Mouse (Mus musculus): ENCODE measurements around the gene Zfp963.
A peak's percentile ranks its signal among the peaks of the same experiment; 100 is the strongest.

Zfp963 gene

DNA sequence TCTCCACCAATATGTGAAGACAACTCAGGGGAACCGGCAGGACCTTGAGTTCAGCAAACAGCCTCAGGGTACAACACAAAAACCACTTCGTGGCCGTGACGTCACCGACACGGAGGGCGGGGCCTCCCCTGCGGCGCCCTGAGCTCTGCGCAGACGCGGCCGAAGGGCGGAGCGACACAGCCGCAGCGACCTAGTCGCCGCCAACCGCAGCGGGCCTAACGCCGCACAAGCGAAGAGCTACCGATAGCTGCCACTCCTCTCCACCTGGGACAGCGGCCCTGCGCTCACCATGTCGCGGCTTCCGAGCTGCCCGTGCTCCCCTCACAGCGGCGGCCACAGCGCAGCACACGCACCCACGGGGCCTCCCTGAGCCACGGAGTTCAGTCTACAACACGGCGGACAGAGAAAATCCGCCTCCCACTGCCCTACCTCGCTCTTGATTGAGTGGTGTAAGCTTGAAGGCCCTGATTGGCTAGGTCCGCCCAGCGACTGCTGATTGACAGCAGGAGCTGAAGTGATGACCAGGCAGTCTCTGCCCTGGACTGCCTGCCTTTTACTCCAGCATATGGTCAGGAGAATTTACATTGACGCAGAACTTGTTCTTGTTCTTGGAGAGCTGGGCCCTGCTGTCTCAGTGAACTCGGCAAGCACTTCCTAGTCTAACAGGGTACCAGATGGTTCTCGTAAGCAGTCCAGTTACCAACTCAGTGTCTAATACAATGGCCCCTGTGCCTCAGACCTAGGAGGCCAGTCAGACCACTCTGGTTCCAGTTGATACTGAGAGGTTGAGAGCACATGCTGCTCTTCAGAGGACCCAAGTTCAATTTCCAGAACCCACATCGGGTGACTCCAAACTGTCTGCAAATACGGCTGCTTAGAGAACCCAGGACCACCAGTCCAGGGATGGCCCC lies at the start of gene Zfp963:
Gene Zfp963 (minus strand): TSS at position 427 of the 911 bp plus-strand sequence.
- peak; percentile 82 to 95 for DNase-seq (ENCODE audit: low spot score in 2 of 2)

DNA sequence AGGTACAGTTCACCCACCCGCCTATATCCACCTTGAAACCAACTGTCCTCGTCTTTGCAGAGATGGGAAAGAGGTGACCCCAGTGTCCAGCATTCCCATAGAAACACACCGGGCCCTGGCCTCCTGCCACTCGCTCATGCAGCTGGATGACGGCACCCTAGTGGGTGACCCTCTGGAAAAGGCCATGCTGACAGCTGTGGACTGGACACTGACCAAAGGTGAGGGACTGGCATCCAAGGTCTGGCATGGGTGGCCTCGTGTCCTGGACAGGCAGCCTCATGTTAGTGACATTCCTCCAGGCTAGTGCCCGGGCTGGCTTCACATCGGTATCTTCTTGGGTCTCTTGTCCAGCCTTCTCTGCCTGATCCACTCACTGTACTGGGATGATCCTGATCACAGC lies 49.5 kb upstream of the Zfp963 start:
- DNase-seq (ENCODE audit: low spot score in 2 of 2), result no peak

DNA sequence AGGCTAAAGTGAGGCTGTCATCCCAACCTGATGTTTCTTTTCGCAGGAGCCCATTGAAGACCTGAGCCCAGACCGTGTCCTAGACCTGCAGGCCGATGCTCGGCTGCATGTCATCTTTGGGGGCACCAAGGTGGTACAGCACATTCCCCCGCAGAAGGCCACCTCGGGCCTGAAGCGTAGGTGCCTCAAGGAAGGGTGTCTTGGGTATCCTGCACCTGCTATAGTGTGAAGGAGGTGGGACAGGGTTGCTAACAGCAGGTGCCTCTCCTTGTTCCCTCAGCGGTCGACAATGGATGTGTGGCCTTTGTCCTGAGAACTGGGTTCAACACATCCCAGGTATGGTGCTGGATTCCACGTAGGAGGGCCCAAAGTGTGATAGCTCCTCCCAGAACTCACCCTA lies 47.9 kb upstream of the Zfp963 start:
- DNase-seq (ENCODE audit: low spot score in 2 of 2), result no peak

DNA sequence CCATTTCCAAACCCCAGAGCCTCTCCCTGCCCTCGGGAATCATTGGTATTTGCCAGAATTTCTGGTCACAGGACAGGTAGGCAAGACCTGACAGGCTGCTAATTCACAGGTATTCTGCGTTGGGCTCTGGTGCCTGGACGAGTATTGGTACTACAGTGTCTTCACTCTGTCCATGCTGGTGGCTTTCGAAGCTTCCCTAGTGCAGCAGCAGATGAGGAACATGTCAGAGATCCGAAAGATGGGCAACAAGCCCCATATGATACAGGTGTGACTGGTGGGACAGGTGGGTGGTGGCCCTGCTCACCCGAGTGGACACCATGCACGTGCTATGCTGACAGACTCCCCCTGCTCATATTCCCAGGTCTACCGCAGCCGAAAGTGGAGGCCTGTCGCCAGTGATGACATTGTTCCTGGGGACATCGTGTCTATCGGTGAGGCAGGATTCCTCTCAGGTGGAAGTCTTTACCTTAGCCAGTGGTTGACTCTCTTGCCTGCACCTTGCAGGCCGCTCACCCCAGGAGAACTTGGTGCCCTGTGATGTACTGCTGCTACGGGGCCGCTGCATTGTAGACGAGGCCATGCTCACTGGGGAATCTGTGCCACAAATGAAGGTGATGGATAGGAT lies 47.1 kb upstream of the Zfp963 start:
- no peak for DNase-seq (ENCODE audit: low spot score in 2 of 2)

DNA sequence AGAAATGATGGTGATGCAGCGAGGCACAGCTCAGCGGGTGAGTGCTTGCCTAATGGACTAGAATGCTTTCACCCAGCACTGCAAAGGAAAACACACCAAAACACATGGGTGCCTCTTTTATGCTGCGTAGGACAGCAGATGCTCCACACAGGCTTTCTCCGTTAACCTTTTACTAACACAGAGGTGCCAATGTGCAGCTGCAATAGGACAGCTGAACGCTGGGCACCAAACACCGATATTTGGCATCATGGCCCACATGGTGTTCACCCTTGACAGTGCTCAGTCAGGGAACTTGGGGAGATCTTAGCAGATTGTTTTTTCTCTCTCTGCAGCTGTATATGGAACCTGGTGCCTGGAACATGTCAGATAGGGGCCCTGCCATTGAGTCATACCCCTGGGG lies 45.1 kb upstream of the Zfp963 start:
- DNase-seq (ENCODE audit: low spot score in 2 of 2), result no peak

DNA sequence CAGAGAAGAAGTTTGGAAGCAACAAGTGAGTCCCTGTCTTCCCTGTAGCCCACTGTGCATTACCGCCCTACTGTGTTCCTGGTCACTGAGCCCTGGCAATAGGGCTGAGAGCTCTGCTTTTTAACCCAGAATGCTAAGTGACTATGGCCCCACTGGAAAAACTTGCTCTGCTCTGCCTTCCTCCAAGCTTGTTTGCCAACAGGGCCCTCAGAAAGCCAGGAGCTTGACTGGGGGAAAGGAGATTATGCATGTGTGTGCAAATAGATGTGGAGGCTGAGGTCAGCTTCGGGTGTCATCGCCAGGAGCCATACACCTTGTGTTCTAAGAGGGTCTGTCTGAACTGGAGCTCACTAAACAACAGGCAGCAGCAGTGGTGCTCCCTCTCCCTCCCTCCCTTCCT lies 44.3 kb upstream of the Zfp963 start:
- DNase-seq (ENCODE audit: low spot score in 2 of 2), result no peak

DNA sequence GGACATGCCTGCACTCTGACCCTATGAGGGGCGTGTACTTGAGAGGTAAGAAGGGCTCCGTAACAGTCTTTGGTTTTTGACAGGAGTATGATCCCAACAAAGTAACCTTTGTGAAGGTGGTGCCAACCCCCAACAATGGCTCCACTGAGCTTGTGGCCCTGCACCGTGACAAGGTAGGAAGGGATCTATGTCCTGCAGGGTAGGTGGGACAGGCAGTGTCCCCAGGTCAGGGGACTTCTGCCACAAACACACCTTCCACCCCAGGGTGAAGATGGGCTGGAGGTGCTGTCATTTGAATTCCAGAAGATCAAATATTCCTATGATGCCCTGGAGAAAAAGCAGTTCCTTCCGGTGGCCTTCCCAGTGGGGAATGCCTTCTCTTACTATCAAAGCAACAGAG lies 43.9 kb upstream of the Zfp963 start:
- DNase-seq (ENCODE audit: low spot score in 2 of 2), result no peak

DNA sequence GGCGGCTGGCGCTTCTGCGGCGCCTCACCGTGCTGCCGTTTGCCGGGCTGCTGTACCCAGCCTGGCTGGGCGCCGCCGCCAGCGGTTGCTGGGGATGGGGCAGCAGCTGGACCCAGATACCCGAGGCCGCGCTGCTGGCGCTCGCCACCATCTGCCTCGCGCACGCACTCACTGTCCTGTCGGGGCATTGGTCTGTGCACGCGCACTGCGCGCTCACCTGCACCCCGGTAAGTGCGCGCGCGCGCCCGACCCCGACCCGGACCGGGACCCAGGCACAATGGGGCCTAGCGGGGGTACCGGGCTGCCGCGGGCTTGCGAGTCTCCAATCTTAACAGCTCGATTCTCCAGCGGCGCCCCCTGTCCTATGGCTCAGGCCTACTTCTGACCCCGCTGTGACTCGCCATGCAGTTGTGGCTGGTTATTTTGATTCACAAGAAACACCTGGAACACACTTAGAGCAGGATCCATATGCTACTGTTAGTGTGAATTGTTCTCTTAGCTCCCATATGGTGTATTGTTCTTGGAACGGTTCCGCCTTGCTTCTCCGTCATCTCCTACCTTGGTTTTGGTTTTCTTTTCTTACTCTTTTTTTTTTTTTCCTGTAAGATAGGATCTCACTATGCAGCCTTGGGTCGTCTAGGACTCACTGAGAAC lies 41.8 kb upstream of the Zfp963 start:
- DNase-seq (ENCODE audit: low spot score in 2 of 2), result no peak

DNA sequence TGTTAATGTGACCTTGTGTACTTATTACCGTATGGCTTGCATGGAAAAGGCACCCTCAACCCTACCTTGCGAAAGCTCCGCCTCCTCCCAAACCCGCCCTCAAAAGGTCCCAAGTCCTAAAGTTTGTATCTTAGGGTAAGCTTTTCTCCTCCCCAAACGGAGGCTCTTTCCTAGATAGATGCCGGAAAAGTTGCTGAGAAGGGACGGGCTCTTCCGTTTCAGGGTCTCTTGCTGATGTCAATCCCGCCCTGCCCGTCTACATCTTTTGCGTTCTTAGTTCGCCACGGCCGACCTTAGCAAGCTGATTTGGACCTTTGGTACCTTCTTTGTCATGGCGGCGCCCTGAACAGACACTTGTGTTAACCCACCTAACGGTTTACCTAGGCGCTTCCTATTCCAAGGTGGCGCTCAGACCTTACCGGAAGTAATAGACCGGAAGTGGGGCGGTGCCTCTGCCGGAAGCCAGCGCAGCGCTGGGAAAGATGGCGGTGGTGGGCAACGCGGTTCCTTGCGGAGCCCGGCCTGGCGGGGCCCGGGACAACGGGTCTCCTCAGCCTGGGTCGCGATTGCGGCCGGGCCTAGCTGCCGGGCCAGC lies 41.1 kb upstream of the Zfp963 start, which contains the start of the genes Atp13a1 and Zfp866:
Gene Atp13a1 (plus strand): TSS at position 391 of the 595 bp plus-strand sequence.
Gene Zfp866 (minus strand): TSS at position 406 of the 595 bp plus-strand sequence.
- peak; percentile 69 to 88 for DNase-seq (ENCODE audit: low spot score in 2 of 2)

DNA sequence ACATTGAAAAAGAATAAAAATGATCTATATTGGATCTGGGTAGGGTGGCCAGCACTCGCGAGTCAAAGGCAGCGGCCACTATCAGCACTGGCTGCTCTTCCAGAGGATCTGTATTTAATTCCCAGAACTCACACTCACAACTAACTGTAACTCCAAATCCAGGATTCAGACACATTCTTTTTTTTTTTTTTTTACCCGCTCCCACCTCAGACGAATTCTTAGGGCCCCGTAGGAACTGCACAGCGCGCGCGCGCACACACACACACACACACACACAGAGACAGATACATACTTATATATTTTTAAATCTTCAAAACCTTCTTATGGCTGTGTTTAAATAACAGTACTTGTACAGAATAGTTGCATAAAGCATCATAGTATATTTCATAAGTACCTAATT lies 40.6 kb upstream of the Zfp963 start:
- no peak for DNase-seq (ENCODE audit: low spot score in 2 of 2)

DNA sequence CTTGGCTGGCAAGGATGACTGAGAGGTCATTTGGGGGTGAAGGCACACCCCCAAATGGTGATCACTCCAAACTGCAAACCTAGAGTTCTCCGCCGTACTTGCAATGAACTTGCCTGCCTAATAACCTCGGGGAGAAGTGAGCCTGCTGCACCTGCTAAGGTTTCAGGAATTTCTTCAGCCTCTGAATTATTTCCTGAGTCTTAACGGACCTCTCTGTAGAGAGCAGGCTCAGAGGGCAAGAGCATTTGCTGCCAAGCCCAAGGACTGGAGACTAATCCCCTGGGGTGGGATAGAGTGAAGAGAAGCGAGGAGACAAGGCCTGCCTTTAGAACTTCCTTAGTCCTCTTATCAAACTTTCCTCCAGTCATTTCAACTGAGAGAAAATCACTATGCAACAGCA lies 40.0 kb upstream of the Zfp963 start:
- DNase-seq (ENCODE audit: low spot score in 2 of 2), result no peak

DNA sequence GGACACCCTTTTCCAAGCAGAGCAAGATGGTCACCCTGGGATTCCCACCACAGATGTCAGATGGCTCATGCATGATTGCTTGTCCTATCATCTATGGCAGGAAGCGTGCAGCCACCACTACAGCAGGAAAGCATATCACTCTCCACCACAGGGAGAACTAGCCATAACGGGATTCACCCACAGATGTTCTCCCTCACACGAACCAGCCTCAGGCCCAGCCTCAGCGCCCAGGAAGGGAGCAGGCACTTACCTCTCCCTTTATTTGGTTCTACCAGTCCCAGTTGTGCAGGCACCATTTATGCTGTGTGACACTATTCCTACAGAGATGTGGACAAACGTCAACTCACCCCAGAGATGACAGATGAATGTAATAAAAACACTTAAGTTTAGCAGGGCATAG lies 39.3 kb upstream of the Zfp963 start:
- no peak for DNase-seq (ENCODE audit: low spot score in 2 of 2)

DNA sequence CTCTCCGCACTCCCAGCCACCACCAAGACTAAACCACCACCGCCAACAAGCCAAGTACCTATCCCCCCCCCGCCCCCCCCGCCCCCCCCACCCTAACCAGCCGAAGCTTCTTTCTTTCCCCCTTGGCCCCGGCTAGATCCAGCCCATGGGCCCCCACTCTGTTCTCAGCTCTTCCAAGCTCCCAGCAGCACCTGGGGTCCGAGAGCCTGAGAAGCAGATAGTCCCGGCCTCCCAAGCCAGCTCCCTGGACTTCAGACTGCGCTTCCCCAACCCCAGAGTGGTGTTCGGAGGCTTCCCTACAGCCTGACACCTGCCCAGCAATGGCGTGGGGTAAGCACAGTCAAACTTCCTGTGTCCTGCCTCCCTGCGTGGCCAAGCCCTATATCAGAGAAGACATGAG lies 27.3 kb upstream of the Zfp963 start:
- DNase-seq (ENCODE audit: low spot score in 2 of 2), result no peak

DNA sequence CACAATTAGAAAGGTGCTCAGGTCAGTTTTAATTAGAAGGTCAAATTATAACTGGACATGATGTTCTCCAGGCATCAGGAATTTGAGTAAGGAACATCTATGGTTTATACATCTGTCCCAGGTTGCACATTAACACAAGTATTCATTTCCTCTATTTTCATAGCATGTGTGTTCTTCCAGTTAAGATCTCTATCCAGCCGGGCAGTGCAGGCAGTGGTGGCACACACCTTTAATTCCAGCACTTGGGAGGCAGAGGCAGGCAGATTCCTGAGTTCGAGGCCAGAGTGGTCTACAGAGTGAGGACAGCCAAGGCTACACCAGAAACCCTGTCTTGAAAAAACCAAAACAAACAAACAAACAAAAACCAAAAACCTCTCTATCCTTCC lies 25.4 kb upstream of the Zfp963 start:
- no peak for DNase-seq (ENCODE audit: low spot score in 2 of 2)

DNA sequence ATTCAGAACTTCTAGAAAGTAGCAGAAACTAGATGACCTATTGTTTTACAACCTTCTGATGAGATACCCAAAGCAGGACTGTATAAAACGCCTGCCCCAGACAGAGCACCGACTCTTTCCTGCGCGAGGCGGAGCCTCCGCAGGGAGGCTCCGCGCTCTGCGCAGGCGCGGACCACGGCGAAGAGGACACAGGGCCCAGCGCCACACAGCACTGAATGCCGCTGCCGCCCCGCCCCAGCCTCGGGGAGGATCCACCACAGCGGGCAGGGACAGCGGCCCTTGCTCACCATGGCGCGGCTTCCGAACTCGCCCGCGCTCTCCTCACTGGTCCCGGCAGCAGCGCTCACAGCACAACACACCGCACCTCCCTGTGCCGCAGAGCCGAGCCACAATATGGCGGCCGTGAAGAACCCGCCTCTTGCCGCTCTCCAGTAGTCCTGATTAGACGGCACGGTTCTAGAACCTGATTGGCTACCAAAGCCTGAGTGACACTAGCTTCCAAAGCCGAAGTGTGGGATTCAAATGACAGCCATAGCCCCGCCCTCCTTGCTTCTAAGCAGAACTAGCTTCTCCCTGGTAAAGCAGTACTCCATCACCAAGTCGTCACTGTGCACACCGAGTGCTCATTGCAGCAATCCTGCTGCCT lies 24.9 kb upstream of the Zfp963 start, which contains the start of gene Gm20422:
Gene Gm20422 (minus strand): TSS at position 384 of the 646 bp plus-strand sequence.
- DNase-seq (ENCODE audit: low spot score in 2 of 2), result peak; percentile 87 to 93

DNA sequence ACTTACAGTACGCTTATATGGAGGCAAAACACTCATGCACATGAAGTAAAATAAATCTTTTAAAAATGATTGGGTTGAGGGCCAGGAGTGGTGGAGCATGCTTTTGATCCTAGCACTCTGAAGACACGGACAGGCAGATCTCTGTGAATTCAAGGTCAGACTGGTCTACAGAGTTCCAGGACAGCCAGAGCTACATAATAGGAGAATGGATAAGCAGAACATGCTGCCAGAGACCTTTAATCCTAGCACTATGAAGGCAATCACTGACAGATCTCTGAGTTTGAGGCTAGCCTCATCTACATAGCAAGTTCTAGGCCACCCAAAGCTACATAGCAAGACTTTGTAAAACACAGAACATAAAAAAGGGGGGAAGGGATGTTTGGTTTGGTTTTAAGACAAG lies 22.3 kb upstream of the Zfp963 start:
- no peak for DNase-seq (ENCODE audit: low spot score in 2 of 2)

DNA sequence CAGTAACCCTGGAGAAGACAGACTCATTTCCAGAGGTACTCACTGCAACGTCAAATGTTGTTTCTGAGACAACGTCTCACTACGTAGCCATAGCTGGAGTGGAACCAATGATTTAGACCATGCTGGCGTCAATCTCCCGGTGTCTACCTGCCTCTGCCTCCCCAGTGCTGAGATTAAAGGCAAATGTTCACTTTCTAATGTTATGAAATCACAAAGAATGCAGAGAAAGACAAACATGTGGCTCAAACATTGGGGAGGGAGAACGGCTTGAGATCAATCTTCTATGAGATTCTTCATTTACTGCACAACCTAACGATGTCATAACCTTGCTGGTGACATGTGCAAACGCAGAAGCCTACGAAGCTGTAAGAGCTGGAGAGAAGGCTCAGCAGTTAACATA lies 21.5 kb upstream of the Zfp963 start:
- DNase-seq (ENCODE audit: low spot score in 2 of 2), result no peak

DNA sequence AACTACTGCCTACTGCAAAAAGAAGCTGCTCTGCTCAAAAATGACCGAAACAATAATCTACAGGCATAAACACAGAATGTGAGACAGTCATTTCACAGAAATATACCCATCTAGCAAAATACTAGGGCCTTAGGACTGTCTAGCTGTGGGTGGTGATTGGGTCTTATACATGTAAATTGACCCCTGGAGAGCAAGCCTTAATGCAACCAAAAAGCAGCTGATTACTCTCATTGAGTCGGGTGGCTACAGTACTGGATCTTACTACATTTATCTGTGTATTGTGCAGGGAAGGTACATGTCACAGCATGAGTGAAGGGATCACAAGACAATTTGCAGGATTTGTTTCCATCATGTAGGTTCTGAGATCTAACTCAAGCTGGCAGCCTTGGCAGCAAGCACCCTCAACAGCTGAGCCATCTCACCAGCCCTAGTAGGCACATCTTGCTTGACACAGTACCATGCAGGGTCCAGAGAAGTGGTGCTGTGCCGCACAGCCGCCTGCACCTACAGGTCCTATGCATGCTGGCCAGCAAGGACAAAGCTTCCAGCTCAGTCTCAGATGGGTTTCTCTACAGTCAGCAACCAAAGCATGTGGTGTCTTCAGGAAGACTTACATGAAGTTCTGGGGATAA lies 12.2 kb upstream of the Zfp963 start:
- no peak for DNase-seq (ENCODE audit: low spot score in 2 of 2)

DNA sequence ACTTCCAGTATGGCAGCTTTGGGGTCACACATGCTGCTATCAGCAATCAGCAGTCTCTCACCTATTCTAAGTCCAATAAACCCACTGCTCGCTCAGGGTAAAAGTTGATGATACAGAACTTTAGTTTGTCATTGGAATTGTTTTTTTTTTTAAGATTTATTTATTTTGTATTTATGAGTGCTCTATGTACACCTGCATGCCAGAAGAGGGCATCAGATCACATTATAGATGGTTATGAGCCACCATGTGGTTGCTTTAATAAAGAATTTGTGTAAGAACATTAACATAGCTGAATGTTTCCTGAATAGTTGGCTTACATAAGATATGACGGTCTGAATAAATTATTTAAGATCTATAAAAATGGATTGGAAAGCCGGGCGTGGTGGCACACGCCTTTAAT lies 8.5 kb upstream of the Zfp963 start:
- DNase-seq (ENCODE audit: low spot score in 2 of 2), result no peak

DNA sequence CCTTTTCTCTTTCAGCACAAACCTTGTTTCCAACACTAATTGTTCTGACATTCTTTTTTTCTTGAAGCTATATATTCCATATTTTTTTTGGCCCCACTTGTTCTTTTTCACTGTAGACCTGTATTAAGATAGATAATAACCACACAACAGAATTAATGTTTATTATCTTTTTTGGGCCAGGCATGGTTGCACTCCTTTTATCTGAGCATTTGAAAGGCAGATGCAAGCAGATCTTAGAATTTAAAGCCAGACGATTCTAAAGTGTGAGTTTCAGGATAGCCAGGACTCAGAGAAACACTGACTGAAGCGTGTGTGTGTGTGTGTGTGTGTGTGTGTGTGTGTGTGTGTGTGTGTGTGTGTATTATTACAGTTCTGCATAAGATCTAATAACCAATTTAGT lies 2.7 kb upstream of the Zfp963 start:
- no peak for DNase-seq (ENCODE audit: low spot score in 2 of 2)

DNA sequence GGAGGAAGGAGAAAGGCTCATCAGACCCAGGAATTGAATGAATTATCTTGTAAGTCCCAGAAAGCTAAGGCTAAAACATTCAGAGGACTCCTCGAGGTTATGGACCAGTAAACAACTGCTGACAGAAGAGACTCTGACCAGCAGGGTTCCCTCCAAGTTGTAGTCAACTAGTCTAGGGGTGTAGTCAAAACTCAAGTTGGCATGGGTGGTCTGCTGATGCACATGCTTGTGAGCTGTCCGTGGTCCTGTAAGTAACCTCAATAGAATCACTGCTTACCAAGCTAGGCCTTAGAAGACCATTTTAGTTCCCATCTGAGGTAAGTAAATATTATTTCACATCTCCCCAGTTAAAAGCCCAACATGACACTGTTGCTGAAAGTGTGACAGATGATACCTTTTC lies 8.5 kb downstream of the Zfp963 start:
- no peak for DNase-seq (ENCODE audit: low spot score in 2 of 2)
